Mouse (Mus musculus): ENCODE results near the gene Prss38.

Prss38 gene

GRCm38 (mm10) chr11:59375475-59375874 lies at the start of gene Prss38:
Prss38 (minus strand) TSS chr11:59375657.
- DNase-seq (ENCODE audit: extremely low spot score) = no peak

- no peak for DNase-seq (ENCODE audit: extremely low spot score)
These were observed 47.6 kb upstream of the Prss38 start for GRCm38 (mm10) chr11:59423010-59423588.

GRCm38 (mm10) chr11:59421967-59422366 lies 46.5 kb upstream of the Prss38 start:
- DNase-seq (ENCODE audit: extremely low spot score) = no peak

- no peak for DNase-seq (ENCODE audit: extremely low spot score)
These were observed 46.0 kb upstream of the Prss38 start for GRCm38 (mm10) chr11:59421436-59421835.

- no peak for DNase-seq (ENCODE audit: extremely low spot score)
These were observed 43.3 kb upstream of the Prss38 start for GRCm38 (mm10) chr11:59418708-59419107.

- DNase-seq (ENCODE audit: extremely low spot score) = no peak
These were observed 37.8 kb upstream of the Prss38 start for GRCm38 (mm10) chr11:59412999-59413863.

- no peak for DNase-seq (ENCODE audit: extremely low spot score)
These were observed 36.6 kb upstream of the Prss38 start for GRCm38 (mm10) chr11:59412058-59412457.

GRCm38 (mm10) chr11:59410851-59411250 lies 35.4 kb upstream of the Prss38 start:
- DNase-seq (ENCODE audit: extremely low spot score) = no peak

- DNase-seq (ENCODE audit: extremely low spot score) = no peak
These were observed 30.3 kb upstream of the Prss38 start for GRCm38 (mm10) chr11:59405761-59406160.

GRCm38 (mm10) chr11:59400876-59401275 lies 25.4 kb upstream of the Prss38 start:
- no peak for DNase-seq (ENCODE audit: extremely low spot score)

GRCm38 (mm10) chr11:59399830-59400229 lies 24.4 kb upstream of the Prss38 start:
- no peak for DNase-seq (ENCODE audit: extremely low spot score)

GRCm38 (mm10) chr11:59397536-59398371 lies 22.3 kb upstream of the Prss38 start:
- no peak for DNase-seq (ENCODE audit: extremely low spot score)

- DNase-seq (ENCODE audit: extremely low spot score) = no peak
These were observed 19.0 kb upstream of the Prss38 start for GRCm38 (mm10) chr11:59394451-59394850.

GRCm38 (mm10) chr11:59393591-59393990 lies 18.1 kb upstream of the Prss38 start:
- peak; percentile 25 for DNase-seq (ENCODE audit: extremely low spot score)

GRCm38 (mm10) chr11:59392300-59392699 lies 16.8 kb upstream of the Prss38 start:
- no peak for DNase-seq (ENCODE audit: extremely low spot score)

- no peak for DNase-seq (ENCODE audit: extremely low spot score)
These were observed 15.0 kb upstream of the Prss38 start for GRCm38 (mm10) chr11:59390470-59390869.

- no peak for DNase-seq (ENCODE audit: extremely low spot score)
These were observed 14.2 kb upstream of the Prss38 start for GRCm38 (mm10) chr11:59389617-59390016.

- DNase-seq (ENCODE audit: extremely low spot score) = no peak
These were observed 13.3 kb upstream of the Prss38 start for GRCm38 (mm10) chr11:59388806-59389205.

GRCm38 (mm10) chr11:59387471-59387870 lies 12.0 kb upstream of the Prss38 start:
- DNase-seq (ENCODE audit: extremely low spot score) = no peak

- peak; percentile 64 for DNase-seq (ENCODE audit: extremely low spot score)
These were observed 9.7 kb upstream of the Prss38 start for GRCm38 (mm10) chr11:59385123-59385522.

GRCm38 (mm10) chr11:59384441-59384959 lies 9.0 kb upstream of the Prss38 start:
- peak; percentile 69 for DNase-seq (ENCODE audit: extremely low spot score)

GRCm38 (mm10) chr11:59379547-59379946 lies 4.1 kb upstream of the Prss38 start:
- DNase-seq (ENCODE audit: extremely low spot score) = no peak
